Mouse (Mus musculus) lung, embryonic 15.5 days (tissue): ENCODE measurements around the gene Dag1. TPM values are rescaled to one million over a fixed set of nuclear protein-coding genes. Genes with fewer than 3 reads are reported as not detected.
A peak's percentile ranks its signal among the peaks of the same experiment; 100 is the strongest.

ENCODE experiments used
- ATAC-seq: fragments of 200-750 bp; cut with Nextera tagmentation; 2 replicates; pipeline ENCODE4 v1.8.0; 2017; ENCODE audit warnings: moderate number of reproducible peaks, borderline replicate concordance; ENCODE audit not compliant: low FRiP score, low TSS enrichment; ENCODE audit errors: extremely low read depth
- H3K27ac ChIP-seq: fragments of 300-500 bp; sonication (generic); 2 replicates; pipeline ENCODE4 v1.5.1; 2015; ENCODE audit warnings: moderate library complexity, mild to moderate bottlenecking, inconsistent platforms
- H3K27me3 ChIP-seq: fragments of 300-500 bp; sonication (generic); 2 replicates; pipeline ENCODE4 v1.6.1; 2015; ENCODE audit warnings: inconsistent platforms
- H3K36me3 ChIP-seq: fragments of 300-500 bp; sonication (generic); 2 replicates; pipeline ENCODE4 v1.6.1; 2015; ENCODE audit warnings: inconsistent platforms
- H3K4me1 ChIP-seq: fragments of 300-500 bp; sonication (generic); 2 replicates; pipeline ENCODE4 v1.6.1; 2015; ENCODE audit warnings: inconsistent platforms
- H3K4me2 ChIP-seq: fragments of 300-500 bp; sonication (generic); 2 replicates; pipeline ENCODE4 v1.6.1; 2015; ENCODE audit warnings: inconsistent platforms, mild to moderate bottlenecking, moderate library complexity
- H3K4me3 ChIP-seq: fragments of 300-500 bp; sonication (generic); 2 replicates; pipeline ENCODE4 v1.5.1; 2015; ENCODE audit warnings: mild to moderate bottlenecking, inconsistent platforms
- H3K9ac ChIP-seq: fragments of 300-500 bp; sonication (generic); 2 replicates; pipeline ENCODE4 v1.6.1; 2015; ENCODE audit warnings: inconsistent platforms
- H3K9me3 ChIP-seq: fragments of 300-500 bp; sonication (generic); 2 replicates; pipeline ENCODE4 v1.6.1; 2016; ENCODE audit warnings: inconsistent platforms
- WGBS: fragments of 180-500 bp; shearing (Covaris S2); methylation state at CpG from one replicate; pipeline ENCODE4 v1.1.7; 2015; 5-methylcytosine and 5-hydroxymethylcytosine counted together
- polyA plus RNA-seq: library from polyadenylated mRNA; unstranded; fragments of >200 nt; fragmentation: Nextera tagmentation; extraction: Ambion mirVana; gene quantifications from 2 replicates; pipeline ENCODE4 v1.2.1, GENCODE M21; 2015

Dag1 gene
- polyA plus RNA-seq, 1 experiment from 2014 or later, result 110 TPM

GRCm38 (mm10) chr9:108248957-108249356 is 14.8 kb downstream of the Dag1 start:
- Histone ChIP-seq H3K27me3 (no peaks in the 10 kb centered on the region), H3K27ac (no peak overlapping the region), H3K4me3 (no peak overlapping the region), H3K4me1 (0 out of 2 replicates have a peak, but pooled peaks cover 3% of the 10 kb centered on the region), H3K4me2 (no peak overlapping the region), H3K9ac (no peak overlapping the region), H3K36me3 (peaks cover 39% of the 10 kb centered on the region), H3K9me3 (no peaks in the 10 kb centered on the region)
- WGBS, result 64% methylated on average over 5 of the region's 5 CpGs
- ATAC-seq, result no peak

DNA sequence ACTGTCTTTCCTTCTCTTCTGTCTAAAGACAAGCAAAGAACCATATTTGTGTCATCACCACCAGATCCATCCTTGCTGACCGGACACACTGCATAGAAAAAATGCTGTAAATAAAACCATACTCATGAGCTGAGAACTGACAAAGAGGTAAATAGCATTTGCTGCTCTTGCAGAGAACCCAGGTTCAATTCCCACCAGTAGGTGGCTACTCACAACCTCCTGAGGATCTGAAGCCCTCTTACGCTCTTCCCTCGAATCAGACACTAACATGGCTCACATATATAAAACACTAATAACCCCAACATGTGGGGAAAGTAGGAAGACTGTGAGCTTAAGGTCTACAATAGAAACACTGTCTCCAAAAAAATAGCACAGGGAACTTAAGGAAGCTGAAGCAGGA is 18.8 kb downstream of the Dag1 start:
- H3K36me3 ChIP-seq, result peaks cover 26% of the 10 kb centered on the region
- H3K27ac ChIP-seq, result no peak overlapping the region
- 55% methylated on average over 3 of the region's 3 CpGs for WGBS
- H3K4me3 ChIP-seq, result no peak overlapping the region
- no peaks in the 10 kb centered on the region for H3K9me3 ChIP-seq
- H3K9ac ChIP-seq, result no peak overlapping the region
- no peak for ATAC-seq
- H3K27me3 ChIP-seq, result no peaks in the 10 kb centered on the region
- no peak overlapping the region for H3K4me2 ChIP-seq
- 0 out of 2 replicates have a peak, but pooled peaks cover 3% of the 10 kb centered on the region for H3K4me1 ChIP-seq

DNA sequence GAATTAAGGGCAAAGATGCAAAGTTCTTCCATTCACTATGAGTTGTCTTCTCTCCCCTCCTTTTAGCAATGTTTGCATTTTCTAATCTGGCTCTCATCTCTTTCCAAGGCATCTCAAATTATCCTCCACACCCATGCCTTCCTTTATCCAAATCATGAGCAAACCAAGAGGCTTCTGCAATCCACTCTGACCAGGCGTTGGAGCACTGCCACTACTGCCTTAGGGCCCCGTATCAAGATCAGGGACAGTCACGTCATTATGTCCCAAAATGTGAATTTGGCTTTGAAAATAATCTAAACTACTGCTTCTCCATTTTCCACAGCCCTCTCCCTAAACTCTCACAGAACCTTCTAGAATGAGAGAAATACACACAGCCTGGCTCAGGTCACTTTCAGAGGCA is 19.2 kb downstream of the Dag1 start:
- H3K27ac ChIP-seq, result no peak overlapping the region
- H3K4me2 ChIP-seq, result no peak overlapping the region
- no peaks in the 10 kb centered on the region for H3K27me3 ChIP-seq
- H3K36me3 ChIP-seq, result peaks cover 26% of the 10 kb centered on the region
- ATAC-seq, result no peak
- no peak overlapping the region for H3K4me3 ChIP-seq
- H3K4me1 ChIP-seq, result 0 out of 2 replicates have a peak, but pooled peaks cover 3% of the 10 kb centered on the region
- H3K9ac ChIP-seq, result no peak overlapping the region
- H3K9me3 ChIP-seq, result no peaks in the 10 kb centered on the region
- 73% methylated on average over 3 of the region's 3 CpGs for WGBS

GRCm38 (mm10) chr9:108239951-108240350 is 23.8 kb downstream of the Dag1 start:
- H3K4me1 ChIP-seq, result peaks cover 20% of the 10 kb centered on the region

GRCm38 (mm10) chr9:108238831-108239230 is 24.9 kb downstream of the Dag1 start:
- ATAC-seq, result no peak
- WGBS, result 54% methylated on average over 3 of the region's 3 CpGs
- Histone ChIP-seq H3K4me1 (peaks cover 20% of the 10 kb centered on the region), H3K9ac (no peak overlapping the region), H3K4me2 (no peak overlapping the region), H3K27me3 (no peaks in the 10 kb centered on the region), H3K4me3 (no peak overlapping the region), H3K9me3 (no peaks in the 10 kb centered on the region), H3K36me3 (peaks cover 11% of the 10 kb centered on the region; the same call in 1 of the 2 replicates), H3K27ac (peak overlapping the region; percentile 83)

More at GRCm38 (mm10) chr9:108239951-108240350, 23.8 kb downstream of the Dag1 start:
- no peak for ATAC-seq
- Histone ChIP-seq H3K4me3 (no peak overlapping the region), H3K9me3 (no peaks in the 10 kb centered on the region), H3K27ac (peak overlapping the region; percentile 51), H3K9ac (no peak overlapping the region), H3K36me3 (peaks cover 8% of the 10 kb centered on the region; the same call in 1 of the 2 replicates), H3K27me3 (no peaks in the 10 kb centered on the region), H3K4me2 (no peak overlapping the region)
- 59% methylated on average over 5 of the region's 5 CpGs for WGBS

GRCm38 (mm10) chr9:108238402-108238801 is 25.4 kb downstream of the Dag1 start:
- Histone ChIP-seq H3K4me2 (no peak overlapping the region), H3K4me3 (no peak overlapping the region), H3K27ac (peak overlapping the region; percentile 83), H3K4me1 (peaks cover 20% of the 10 kb centered on the region), H3K27me3 (no peaks in the 10 kb centered on the region), H3K36me3 (peaks cover 8% of the 10 kb centered on the region; the same call in 1 of the 2 replicates), H3K9me3 (no peaks in the 10 kb centered on the region), H3K9ac (no peak overlapping the region)
- ATAC-seq, result no peak; the same call in 1 of the 2 replicates
- WGBS, result 49% methylated on average over 2 of the region's 2 CpGs

DNA sequence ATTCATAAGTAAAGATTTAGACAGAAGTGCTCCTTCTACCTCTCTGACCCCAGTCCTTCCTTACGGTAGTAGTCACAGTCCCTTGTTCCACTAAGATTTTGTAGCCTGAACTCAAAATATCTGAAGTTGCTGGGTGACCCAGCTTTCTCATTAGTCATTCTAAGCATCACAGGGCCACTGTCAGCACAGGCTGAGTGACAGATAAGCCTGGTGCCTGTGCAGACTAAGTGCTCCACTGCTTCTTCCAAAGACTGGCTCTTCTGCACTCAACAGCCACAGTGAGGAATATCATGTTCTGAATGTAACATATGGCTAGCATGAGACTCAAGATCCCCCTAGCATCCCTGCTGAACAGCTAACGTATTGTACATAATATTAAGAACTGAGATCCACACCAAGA is 29.1 kb downstream of the Dag1 start:
- WGBS, result 81% methylated on average over 2 of the region's 2 CpGs
- Histone ChIP-seq H3K9me3 (no peaks in the 10 kb centered on the region), H3K9ac (no peak overlapping the region), H3K27me3 (no peaks in the 10 kb centered on the region), H3K36me3 (peaks cover 6% of the 10 kb centered on the region; the same call in 1 of the 2 replicates), H3K4me1 (peaks cover 20% of the 10 kb centered on the region), H3K4me3 (no peak overlapping the region), H3K4me2 (no peak overlapping the region), H3K27ac (no peak overlapping the region)
- ATAC-seq, result no peak

GRCm38 (mm10) chr9:108232908-108233307 is 30.9 kb downstream of the Dag1 start:
- no peak overlapping the region for H3K4me3 ChIP-seq
- H3K9me3 ChIP-seq, result no peaks in the 10 kb centered on the region
- 0 out of 2 replicates have a peak, but pooled peaks cover 2% of the 10 kb centered on the region for H3K36me3 ChIP-seq
- H3K4me2 ChIP-seq, result no peak overlapping the region
- H3K27ac ChIP-seq, result no peak overlapping the region
- no peaks in the 10 kb centered on the region for H3K27me3 ChIP-seq
- no peak overlapping the region for H3K9ac ChIP-seq
- ATAC-seq, result no peak
- H3K4me1 ChIP-seq, result 0 out of 2 replicates have a peak, but pooled peaks cover 12% of the 10 kb centered on the region
- 65% methylated on average over 2 of the region's 2 CpGs for WGBS

DNA sequence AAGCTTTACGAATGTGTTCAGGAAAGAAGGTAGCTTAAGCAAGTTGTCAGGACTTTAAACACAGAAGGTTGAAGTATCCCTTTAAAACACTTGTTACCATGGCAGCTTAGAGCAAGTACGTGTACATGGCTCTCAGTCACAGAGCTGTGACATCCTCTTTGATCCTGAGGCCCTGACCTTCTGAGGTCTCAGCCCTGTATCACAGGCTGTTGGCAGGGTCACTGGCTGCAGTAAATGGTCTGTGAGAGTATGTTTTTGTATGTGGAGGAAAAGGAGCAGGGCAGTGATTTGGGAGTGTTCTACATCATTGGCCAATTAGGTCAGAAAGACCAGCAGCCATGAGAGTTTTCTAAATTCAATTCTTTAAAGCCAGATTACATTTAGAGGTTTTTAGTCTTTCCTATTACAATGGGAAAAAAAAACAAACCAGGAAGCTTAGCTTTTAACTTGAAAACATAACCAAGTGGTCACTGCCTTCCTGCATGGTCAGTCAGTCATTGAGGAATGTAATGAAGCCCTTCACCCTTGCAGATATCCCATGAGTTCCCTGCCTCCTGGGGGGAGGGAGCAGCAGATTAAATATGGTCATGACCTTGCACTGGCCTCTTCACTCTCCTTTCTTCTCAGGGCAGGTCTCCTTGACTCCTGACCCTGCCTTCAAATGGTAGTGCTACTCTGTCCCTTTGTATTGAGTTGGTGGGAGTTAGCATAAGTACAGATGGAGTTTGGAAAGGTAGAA is 35.7 kb downstream of the Dag1 start:
- no peak for ATAC-seq
- Histone ChIP-seq H3K4me2 (no peak overlapping the region), H3K9ac (no peak overlapping the region), H3K27me3 (no peaks in the 10 kb centered on the region), H3K4me3 (no peak overlapping the region), H3K27ac (no peak overlapping the region), H3K4me1 (0 out of 2 replicates have a peak, but pooled peaks cover 3% of the 10 kb centered on the region), H3K9me3 (no peaks in the 10 kb centered on the region), H3K36me3 (no peaks in the 10 kb centered on the region)
- 25% methylated on average over 2 of the region's 2 CpGs for WGBS

DNA sequence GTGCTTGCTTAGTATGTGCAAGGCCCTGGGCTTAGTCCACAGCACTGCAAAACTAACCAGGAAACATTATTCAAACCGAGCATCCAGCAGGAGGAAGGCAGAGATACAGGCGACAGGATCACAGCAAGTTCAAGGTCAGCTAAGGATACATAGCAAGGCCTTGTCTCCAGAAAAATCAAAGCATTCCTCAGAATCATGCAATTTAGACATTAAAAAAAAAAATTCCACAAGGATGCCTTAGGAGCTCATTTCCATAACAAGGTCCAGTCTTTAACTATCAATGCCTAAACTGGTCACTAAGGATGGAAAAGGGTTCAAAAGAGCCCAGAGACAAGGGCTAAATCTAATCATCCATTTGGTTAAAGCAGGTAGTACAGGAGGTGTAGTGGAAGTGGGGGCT is 38.6 kb downstream of the Dag1 start:
- Histone ChIP-seq H3K27ac (no peak overlapping the region), H3K36me3 (no peaks in the 10 kb centered on the region), H3K9me3 (no peaks in the 10 kb centered on the region), H3K4me3 (no peak overlapping the region), H3K27me3 (no peaks in the 10 kb centered on the region), H3K4me2 (no peak overlapping the region), H3K4me1 (0 out of 2 replicates have a peak, but pooled peaks cover 3% of the 10 kb centered on the region), H3K9ac (no peak overlapping the region)
- ATAC-seq, result no peak
- WGBS, result 77% methylated on average over 2 of the region's 2 CpGs

GRCm38 (mm10) chr9:108223633-108224032 is 40.1 kb downstream of the Dag1 start:
- Histone ChIP-seq H3K27ac (no peak overlapping the region), H3K27me3 (no peaks in the 10 kb centered on the region), H3K9me3 (no peaks in the 10 kb centered on the region), H3K4me1 (0 out of 2 replicates have a peak, but pooled peaks cover 3% of the 10 kb centered on the region), H3K9ac (no peak overlapping the region), H3K4me3 (no peak overlapping the region), H3K4me2 (no peak overlapping the region), H3K36me3 (no peaks in the 10 kb centered on the region)
- ATAC-seq, result no peak
- 80% methylated on average over 1 of the region's 1 CpGs for WGBS

DNA sequence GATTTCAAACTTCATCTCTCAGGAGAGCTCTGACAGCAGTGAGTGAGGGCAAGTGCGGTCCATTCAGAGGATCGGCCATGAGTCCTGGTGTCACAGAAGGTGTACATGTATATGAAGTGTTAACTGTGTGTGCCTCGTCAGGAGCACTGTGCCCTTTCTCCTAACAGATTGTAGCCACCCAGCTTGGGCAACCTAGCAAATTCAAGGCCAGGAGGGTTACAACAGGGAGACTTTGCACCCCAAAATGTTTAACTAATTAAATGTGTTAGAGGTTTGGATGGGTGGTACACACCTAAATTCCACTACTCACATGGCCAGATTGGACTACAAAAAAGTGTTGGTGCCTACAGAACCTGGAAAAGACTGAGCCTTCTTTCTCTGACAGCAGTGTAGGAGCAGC is 42.2 kb downstream of the Dag1 start:
- no peak overlapping the region for H3K9ac ChIP-seq
- no peak overlapping the region for H3K27ac ChIP-seq
- H3K4me1 ChIP-seq, result no peaks in the 10 kb centered on the region
- no peak for ATAC-seq
- H3K9me3 ChIP-seq, result no peaks in the 10 kb centered on the region
- no peaks in the 10 kb centered on the region for H3K27me3 ChIP-seq
- no peak overlapping the region for H3K4me3 ChIP-seq
- WGBS, result 71% methylated on average over 3 of the region's 3 CpGs
- peaks cover 14% of the 10 kb centered on the region for H3K36me3 ChIP-seq
- no peak overlapping the region for H3K4me2 ChIP-seq
